Mouse (Mus musculus) heart, adult 2 months (tissue): Measurements from ENCODE around the gene Asic5.

Experiments
- CTCF ChIP-seq: fragments of 200-600 bp; IDR thresholded peaks from 2 replicates; pipeline ENCODE4 v1.8.1; 2022; ENCODE audit warnings: antibody characterized with exemption, mild to moderate bottlenecking, moderate library complexity
- POLR2A ChIP-seq: fragments of 200-500 bp; IDR thresholded peaks from 2 replicates; pipeline ENCODE4 v1.6.1; 2011; ENCODE audit warnings: mild to moderate bottlenecking, low read depth, low read length, control low read depth; ENCODE audit not compliant: insufficient read depth

DNA sequence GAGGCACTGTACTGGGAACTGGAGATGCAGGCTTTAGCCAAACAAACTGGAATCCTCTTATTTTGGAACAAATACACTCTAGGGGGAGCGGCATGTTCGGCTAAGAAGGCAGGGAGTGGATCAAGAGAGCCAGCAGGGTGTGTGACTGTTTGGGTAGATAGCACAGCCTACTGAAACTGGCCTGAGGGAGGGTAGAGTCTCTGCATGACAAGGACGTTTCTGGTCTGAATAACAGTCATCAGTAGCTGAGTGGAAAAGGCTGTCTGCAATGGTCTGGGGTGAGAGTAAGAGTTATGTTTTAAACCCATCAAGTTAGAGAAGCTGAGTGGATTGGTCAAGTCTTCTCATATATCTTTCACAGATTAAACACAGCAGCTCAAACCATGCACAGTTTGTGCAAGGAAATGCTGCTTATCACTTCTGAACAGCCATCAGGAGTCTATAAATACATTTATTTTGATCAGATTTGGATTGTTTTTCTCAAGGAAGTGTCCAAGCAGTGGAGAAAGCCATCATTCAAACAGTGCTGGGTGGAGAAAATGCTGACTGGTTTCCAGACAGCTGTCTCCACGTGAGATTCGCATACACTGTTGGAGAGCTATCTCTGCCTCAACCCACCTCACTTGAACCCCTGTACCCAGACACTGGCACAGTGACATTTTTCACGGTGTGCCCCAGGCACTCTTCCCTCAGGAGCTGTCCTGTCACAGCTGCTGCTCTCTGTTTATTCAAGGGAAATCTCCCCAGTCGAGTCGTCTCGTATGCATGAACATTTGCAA is 79.5 kb downstream of the Asic5 start:
- no peak for TF ChIP-seq POLR2A
- TF ChIP-seq CTCF = peak; percentile 19; the same call in 1 of the 2 replicates
